Mouse (Mus musculus) CD8-positive naive resting alpha-beta T cell, adult 2 months (primary cell): ENCODE results near the gene Slc44a3.

Experiments used
- DNase-seq, 2 experiments: peaks; one replicate each; pipeline ENCODE4 v3.0.0; 2022; ENCODE audit warnings: low read depth in 2 of 2, low spot score in 2 of 2

The Slc44a3 gene

DNA sequence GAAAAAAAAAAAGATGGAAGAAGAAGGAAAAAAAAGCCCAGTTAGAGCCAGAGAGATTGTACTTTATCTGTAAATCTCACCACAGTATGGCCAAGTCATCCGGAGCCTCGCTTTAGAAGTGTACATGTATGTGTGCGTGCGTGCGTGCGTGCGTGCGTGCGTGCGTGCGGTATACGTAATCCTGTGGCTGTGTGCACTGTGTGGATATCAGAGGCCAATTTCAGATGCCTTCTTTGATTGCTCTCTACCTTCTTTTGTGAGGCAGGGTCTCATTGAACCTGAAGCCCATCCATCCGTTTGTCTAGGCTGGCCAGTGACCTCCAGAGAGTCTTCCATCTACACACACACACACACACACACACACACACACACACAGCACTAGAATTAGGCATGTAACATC, 70.7 kb downstream of the Slc44a3 start:
- no peak for DNase-seq

DNA sequence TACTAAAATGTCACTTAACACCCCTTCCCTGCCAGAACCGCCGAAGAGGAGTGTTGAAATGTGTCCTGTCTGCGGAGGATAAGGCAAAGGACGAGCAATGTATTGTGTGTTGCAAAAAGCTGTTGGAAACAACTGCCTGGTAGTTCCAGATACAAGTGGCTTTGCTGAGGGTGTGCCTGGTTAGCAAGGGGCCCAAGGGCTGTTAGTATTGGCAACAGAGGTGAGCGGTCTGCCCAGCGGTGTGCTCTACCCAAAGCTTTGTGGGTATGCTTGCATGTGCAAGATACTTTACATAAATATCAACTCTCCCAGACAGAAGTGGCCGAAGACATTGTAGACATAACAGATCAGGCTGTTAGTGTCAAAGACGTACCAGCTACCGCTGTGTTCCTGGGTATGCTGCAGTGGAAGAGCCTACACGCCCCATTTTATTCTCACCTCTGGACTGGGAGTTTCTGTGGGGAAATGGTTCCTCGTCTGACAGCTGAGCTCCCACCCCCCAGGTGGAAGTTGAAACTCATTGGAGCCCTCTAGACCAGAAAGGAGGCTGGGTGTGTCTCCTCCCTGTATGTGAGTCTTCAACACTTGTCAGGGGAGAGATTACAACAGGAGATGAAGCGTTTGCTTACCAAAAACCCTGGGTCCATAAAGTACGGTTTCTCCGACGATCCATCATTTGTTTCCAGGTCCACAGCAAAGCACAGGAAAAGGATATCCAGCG, 71.6 kb downstream of the Slc44a3 start:
- no peak for DNase-seq

DNA sequence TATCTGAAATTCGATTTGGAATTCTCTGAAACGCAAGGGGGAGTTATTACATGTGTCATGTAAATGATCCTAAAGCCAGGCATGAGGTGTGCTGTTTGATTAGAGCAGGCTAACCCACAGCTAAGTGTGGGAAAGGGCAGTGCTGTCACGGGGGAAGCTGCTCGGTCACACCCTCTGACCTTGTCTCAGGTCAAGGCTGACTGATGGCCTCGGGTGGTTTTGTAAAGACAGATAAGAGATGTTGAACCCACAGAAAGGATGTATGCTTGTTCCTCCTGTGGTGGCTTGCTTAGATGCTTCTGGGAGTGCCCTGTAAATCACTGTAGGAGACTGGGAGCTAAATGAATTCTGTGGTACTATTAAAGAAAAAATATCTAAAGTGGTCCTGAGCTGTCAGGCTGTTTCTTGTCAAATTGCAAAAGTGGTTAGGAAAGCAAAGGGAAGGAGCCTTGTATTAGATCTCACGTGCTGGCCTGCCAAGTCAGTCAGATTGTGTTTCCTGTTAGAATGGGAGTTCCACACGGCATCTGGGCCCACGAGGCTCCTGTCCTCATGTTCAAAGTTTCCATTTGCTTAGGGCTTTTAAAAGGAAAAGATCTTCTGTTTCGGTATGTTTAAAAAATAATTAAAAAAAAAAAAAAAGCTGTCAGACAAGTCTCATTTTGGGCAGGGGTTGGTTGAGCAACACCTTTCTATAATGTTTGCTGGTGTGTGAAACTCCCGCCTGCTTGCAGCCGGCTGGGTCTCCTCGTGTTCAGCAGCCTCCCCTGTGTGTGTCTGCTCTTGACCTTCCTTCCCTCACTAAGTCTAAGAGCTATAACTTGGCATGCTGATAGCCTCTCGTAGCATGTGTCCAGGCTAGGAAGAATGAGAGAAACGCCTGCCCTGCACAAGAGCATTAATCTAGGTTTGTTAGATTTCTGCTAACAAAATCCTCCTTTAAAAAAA, 73.4 kb downstream of the Slc44a3 start:
- DNase-seq: no peak

DNA sequence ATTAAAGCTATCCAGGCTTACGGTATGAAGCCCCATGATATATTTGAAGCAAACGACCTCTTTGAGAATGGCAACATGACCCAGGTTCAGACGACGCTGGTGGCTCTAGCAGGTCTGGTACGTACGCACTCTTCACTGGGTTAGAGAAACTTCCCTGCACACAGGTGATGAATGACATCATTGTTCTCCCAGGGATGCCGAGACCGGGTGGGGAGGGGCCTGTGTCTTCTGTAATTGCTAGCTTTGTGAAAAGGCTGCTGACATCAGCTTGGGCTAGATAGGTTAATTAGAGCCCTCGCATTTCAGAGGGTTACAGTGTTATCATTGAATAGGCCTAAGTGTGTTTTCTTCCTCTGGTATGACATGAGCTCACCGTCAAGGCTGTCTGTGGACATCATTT, 80.8 kb downstream of the Slc44a3 start:
- DNase-seq: no peak

DNA sequence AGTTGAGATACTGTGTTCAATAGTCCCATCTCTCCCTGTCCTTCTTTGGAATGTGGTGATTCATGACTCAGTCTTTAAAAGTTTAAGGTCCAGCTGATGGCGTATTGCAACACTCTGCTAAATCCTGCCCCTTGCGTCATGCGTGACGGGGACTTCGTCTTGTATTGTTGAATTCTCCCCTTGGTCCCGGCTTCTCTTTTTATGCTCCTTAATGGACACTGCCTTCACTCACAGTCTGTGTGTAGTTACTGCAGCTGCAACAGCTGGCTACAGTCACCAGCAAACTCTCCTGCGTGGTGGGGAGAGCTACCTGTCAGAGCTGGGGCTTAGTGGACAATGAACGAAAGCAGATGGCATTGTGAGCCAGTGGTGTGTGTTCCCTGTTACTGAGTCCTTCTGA, 82.7 kb downstream of the Slc44a3 start:
- no peak for DNase-seq

DNA sequence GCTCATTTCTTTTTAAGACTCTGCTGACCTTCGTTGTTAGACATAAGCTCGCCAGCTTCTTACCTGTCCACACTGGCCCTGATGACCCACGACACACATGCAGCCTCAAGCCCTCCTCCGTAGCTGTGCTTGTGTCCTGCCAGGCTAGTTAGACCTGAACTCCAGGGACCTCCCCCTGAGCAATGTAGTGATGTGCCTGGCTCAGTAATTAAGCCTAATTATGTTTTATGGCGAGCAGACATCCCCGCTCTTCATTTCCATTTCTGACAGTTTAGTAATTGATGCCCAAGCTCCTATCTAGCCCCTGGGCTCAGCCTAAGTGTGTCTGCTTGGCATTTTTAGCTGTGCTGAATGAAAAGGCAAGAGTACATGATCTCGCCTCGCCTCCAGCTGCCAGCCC, 83.6 kb downstream of the Slc44a3 start:
- DNase-seq: no peak

DNA sequence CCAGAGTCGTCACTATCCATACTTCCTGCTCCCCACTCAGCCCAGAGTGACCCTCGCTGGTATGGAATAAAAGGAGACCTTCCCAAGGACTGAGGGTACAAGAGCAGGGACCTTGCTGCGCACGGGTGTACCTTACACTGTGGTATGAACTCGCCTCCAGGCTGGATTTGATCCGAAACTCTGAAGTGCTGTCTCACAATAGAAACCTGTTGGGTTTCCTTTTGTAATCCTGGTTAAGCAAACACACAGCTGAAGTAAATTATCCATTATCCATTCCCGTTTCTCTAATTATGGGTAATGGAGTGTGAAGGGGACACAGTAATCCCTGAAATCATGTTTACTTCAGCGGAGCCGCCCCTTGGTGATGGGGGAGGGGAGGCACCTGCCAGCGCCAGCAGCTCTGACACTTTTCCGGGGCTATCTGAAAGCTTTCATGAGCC, 84.2 kb downstream of the Slc44a3 start:
- no peak for DNase-seq

DNA sequence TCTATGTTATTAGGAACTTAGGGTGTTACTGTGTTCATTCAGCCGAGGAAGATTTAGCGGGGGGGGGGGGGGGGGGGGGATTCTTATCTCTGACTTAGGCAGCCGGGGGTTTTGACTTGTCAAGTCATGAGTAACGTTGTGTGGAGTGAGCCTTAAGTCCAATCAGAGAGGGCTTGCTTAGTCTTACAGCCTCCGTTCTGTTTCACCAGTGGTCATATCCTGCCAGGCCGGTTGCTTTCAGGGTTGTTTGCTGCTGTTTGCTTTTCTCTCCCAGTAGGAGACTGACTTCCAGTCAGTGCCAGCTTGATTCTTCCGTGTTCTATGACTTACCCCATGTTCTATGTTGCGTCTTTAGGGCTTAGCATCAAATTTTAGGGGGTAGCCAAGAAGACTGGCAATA, 85.8 kb downstream of the Slc44a3 start:
- no peak for DNase-seq

DNA sequence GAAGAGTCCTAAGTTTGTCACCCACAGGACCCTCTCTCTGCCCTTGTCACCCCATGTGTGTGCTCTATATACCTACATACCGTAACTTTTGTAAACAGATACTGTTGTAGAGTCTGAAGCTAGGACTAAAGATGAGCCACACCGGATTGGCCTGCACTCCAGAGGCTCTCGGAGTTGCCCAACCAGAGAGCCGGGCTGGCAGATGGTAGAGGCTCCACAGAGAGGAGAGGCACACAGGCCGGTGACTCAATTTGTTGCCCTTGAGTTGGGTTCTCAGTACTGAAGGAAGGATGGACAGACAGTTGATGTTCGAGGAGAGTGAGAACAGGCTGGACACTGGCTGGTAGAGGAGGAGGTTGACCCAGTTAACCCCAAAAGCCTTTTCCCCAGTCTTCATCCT, 87.8 kb downstream of the Slc44a3 start:
- DNase-seq: no peak

DNA sequence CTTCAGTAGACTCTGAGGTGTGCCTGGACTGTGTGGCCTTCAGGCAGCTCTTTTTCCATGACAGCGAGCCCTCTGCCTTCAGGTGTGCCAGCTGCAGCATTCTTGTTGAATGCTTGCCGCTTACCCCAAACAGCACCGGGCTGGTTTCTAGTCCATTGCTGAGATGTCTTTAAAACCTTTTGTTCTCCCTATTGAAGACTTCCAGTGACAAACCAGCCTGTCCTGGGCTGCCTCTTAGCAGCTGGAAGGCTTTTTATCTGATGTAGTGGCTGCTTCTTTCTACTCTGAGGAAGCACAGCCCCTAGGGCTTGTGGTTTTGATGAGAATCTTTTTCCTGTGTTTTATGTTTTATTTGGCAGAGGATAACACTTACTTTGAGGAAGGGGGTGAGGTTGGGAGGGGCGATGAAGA, 88.3 kb downstream of the Slc44a3 start:
- no peak for DNase-seq

DNA sequence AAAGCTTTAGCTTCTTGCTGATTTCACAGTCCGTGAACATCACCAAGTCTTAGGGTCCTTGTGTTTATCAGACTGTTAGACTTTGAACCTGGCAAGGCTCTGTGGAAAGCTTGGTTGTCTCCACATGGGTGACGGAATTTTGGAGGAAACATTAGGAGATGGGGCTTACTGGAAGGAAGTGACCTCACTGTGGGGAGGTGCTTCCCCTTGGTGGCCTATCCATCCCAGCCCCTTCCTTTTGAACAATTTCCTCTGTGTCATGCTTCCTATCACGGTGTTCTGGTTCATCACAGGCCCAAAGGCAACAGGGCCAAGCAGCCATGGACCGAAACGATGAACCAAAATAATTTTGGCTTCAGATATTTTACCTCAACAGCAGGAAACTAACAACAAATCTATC, 89.9 kb downstream of the Slc44a3 start:
- no peak for DNase-seq

DNA sequence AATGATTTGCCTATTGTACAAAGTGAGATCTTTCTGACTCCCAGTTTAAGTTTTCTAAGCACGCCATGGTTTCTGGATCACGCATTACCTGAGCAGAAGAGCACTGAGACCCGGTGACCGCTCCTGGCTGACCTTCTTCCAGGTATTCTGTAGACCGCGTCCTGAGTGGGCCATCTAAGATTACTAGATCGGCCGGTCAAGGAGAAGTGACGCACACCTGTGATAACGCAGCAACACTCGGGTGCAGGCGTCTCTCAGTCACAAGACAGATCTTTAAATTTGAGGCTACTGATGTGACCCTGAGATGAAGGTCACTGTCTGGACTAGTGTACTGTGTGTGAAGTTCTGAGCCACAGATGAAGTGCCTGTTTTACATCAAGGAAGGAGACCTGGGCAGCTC, 90.7 kb downstream of the Slc44a3 start:
- no peak for DNase-seq

DNA sequence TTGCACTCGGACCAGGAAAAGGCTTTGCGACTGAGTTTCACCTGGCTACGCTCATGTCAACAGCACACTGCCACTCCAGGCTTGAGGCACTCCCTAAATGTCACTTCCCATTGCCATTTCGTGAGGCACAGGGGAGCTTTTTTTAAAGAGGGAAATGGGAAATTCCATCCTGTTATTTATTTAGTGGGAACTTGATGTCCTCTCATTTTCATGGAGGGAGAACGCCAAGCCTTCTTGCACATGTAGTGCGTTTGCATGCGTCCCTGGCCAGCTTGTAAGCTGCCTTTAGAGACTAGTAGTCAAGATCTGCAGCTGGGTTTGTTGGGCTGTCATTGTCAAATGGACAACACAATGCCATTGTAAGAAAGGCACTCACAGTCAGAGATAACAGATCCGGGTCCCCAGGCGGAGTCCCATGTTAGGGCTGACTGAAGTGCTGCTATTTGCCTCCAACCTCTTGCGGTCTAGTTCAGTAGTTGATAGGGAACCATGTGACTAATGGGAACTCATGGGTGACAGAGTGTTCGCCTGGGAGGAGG, 92.5 kb downstream of the Slc44a3 start:
- DNase-seq: no peak

DNA sequence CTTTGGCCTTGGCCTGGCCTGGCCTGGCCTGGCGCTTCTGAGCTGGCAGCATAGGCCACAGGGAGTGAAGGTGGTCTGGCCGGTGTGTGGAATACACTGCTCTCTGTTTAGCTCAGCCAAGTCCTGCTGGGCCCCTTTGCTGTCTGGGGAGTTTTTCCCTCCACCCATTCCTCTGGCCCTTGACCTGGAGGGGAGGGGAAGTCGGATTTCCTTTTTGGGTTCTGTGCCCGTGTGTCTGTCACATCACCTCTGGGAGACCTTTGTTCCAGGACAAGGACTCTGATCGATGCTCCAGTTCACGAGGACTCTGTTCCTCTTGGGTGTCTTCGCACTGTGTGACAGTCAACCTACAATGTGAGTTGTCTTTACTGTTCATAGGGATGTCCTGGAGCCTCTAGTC, 94.2 kb downstream of the Slc44a3 start:
- no peak for DNase-seq

DNA sequence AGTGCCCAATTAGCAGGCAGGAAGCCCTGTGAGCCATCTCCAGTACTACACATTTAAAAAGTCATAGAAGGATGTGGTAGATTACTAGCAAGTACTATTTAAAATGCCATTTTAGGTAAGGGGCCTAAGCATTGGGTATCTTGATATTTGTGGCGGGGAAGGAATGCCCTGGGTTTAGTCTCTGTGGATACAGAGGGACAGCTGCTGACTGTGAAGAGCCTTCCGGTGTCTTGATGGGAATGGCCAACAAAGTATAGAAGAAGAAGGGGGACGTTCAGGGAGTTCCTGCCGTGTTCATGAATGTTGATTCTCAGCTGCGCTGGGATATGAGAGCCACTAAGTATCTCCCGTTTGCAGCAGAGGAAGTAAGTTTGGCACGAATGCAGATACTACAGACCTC, 95.1 kb downstream of the Slc44a3 start:
- no peak for DNase-seq

DNA sequence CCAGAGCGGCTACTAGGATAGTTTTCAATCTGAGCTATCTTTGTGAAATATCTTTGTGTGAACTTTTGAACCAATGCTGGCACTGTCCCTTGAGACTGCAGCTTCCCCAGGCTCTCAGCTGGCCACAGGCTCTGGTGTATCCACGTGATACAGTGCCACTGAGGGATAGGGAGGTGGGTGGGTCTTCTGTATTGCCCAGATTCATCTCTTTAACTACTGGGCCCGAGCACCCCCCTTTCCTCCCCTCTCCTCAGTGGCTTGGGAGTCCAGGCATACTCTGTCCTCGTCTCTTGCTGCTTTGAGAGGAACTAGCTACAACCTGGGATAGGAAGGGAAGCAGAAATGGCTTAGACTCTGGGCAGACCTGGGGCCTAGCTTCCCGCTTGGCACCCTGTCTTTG, 96.9 kb downstream of the Slc44a3 start:
- no peak for DNase-seq

DNA sequence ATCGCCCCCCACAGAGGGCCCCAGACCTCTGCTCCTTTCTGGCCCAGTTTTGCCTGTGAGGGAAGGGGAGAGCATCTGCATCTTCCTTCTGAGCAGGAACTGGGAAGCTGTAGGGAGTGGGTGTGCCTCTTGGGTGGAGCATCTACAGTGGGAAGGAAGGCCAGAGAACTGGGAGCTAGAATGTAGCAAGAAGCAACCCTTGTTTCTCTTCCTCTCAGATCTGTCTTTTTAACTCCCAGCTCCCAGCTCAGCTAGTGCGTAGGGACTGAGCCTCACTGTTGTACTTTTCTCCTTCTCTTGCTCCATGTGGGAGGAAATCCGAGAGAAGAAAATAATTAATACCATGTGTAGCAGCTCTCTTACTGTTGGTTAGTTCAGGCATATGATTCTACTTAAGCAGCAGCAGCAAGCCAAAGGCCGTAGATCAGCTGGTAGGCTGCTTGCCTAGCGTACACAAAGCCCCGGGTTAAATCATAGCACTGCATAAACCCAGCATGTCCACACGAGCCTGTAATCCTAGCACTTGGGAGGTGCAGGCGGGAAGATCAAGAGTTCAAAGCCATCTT, 98.2 kb downstream of the Slc44a3 start:
- DNase-seq: no peak

DNA sequence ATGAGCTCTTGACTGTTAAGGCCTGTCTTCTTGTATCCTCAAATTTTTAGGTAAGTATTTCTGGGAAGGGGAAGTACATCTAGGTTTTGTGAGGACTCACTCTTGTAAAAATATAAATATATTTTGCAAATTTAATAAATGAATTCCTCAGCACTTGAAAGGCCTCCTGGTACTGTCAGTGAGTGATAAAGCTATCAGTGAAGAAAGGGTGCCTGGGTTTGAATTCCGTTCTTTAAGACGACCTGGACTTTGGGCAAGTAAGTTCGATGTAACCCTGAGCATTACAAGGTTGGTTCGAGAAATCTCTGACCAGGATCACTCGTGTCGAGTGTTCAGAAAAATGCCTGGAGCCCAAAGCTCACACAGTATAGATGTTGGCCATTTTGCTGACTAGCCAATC, 98.8 kb downstream of the Slc44a3 start:
- DNase-seq: no peak

DNA sequence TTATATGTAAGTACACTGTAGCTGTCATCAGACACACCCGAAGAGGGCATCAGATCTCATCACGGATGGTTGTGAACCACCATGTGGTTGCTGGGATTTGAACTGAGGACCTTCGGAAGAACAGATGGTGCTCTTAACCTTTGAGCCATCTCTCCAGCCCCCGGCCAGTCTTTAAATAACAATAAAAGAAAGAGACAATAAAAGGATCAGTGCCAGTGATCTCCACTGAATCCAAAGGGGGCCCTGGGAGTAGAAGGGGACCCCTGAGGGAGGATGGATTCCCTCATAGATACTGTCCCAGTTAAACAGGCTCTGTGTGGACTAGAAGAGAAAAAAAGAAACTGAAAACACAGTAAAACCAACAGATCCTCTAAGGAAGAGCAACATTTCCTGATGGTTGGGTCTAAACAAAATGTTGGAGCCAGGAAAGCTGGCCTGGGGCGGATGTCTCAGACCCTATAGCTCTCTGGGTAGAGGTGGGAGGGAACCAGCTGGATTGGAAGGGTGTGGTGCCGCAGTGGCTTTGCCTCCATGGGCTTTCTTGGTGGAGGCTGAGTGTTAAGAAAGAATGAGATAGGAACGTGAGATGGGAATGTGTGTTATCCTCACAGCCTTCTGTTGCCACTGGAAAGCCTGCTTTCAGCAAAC, 101.8 kb downstream of the Slc44a3 start:
- no peak for DNase-seq

DNA sequence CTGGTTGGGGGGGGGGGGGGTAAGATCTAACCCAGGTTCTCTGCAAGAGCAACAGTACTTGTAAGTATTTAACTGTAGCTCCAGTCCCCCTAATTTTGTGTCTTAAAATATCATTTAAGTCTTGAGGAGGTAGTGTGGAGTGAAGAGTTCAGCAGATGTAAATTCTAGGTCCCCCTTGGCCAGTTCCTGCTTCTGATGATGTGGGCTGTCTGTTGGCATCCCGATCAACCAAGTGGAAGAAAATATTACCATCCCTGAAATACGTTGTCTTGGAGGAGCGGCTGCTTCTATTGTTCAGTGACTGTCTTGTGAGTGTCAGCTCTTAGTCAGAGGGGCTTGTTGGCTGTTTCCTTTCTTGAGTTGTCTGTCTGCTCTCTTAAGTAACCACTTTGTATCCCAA, 102.7 kb downstream of the Slc44a3 start:
- no peak for DNase-seq

DNA sequence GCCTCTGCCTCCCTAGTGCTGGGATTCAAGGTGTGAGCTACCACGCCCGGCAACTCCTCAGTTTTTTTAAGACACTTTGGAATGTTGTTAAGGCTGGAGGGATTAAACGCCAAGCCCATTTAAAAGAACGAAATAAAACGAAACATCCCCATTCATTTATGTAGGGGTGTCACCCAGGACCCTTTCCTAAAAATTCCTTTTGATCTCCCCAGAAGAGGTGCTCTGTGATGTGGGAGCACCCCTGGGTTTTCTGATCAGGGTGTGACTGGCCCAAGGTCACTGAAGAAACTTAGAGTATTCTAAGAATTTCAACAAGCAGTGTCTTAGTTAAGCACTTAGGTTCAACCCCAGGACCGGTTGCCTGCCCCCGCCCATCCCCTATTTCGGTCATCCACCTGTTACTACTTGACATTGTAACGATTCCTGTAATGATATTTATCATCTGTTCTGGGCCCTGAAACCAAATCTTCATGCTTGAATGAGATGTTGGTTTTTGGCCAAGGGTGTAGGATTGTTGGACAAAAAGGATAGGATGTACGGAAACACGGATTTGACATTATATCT, 103.4 kb downstream of the Slc44a3 start:
- no peak for DNase-seq
